Mouse (Mus musculus) CH12.LX (cell line): ENCODE measurements at regions not wholly inside any gene's neighbourhood (a gene's known extent, or its start where the extent isn't known, plus 50 kb on each side); places are given as distances from the start of the nearest gene placed in this dataset.

Source experiments
- DNase-seq: peaks from one replicate; pipeline ENCODE4 v3.0.0-alpha.2; 2013; ENCODE audit errors: extremely low read depth
- H3K27ac ChIP-seq: 2 replicates; pipeline ENCODE4 v1.5.1; 2012; ENCODE audit warnings: low read depth, mild to moderate bottlenecking, control low read depth, moderate library complexity; ENCODE audit not compliant: insufficient read depth
- H3K27me3 ChIP-seq: replicated peaks from 2 replicates; pipeline ENCODE3; 2012; ENCODE audit warnings: inconsistent platforms
- H3K36me3 ChIP-seq, 2 experiments: replicated peaks in 1 of 2; 2 replicates each; pipeline versions ENCODE3 to v1.6.1; 2012; ENCODE audit warnings: inconsistent platforms in 1 of 2, low read length in 1 of 2, mild to moderate bottlenecking in 1 of 2, mixed read lengths in 1 of 2, moderate library complexity in 1 of 2; ENCODE audit not compliant: control insufficient read depth in 1 of 2, insufficient read depth in 1 of 2
- H3K4me1 ChIP-seq, 2 experiments: 2 replicates each; pipeline ENCODE4 v1.6.1; 2012; ENCODE audit warnings: inconsistent platforms in 1 of 2, moderate library complexity in 1 of 2; ENCODE audit not compliant: insufficient read depth in 2 of 2, control insufficient read depth in 1 of 2
- H3K4me2 ChIP-seq: 2 replicates; pipeline ENCODE4 v1.6.1; 2012; ENCODE audit warnings: low read depth, mild to moderate bottlenecking, control low read depth; ENCODE audit not compliant: poor library complexity, insufficient read depth, severe bottlenecking
- H3K4me3 ChIP-seq, 3 experiments: fragments of 150-350 bp in 1 of 3; sonication (generic) in 1 of 3; replicated peaks in 1 of 3; 2 replicates each; pipeline versions ENCODE3 to v1.5.1; 2011 to 2012; ENCODE audit warnings: low read depth in 2 of 3, low read length in 2 of 3, mild to moderate bottlenecking in 2 of 3, moderate library complexity in 2 of 3, control low read depth in 1 of 3, improper control_type of control experiment in 1 of 3, inconsistent platforms in 1 of 3, mixed read lengths in 1 of 3; ENCODE audit not compliant: poor library complexity in 1 of 3
- H3K79me2 ChIP-seq: replicated peaks from 2 replicates; pipeline ENCODE4 v1.6.1; 2012; ENCODE audit warnings: mild to moderate bottlenecking, moderate library complexity; ENCODE audit not compliant: control insufficient read depth, poor library complexity, insufficient read depth, severe bottlenecking; ENCODE audit errors: extremely low read depth
- H3K9ac ChIP-seq: 2 replicates; pipeline ENCODE4 v1.6.1; 2012; ENCODE audit warnings: low read depth, mild to moderate bottlenecking, control low read depth, moderate library complexity; ENCODE audit not compliant: insufficient read depth
- H3K9me3 ChIP-seq: replicated peaks from 2 replicates; pipeline ENCODE3; 2012; ENCODE audit warnings: low read length, inconsistent platforms, mixed read lengths
- BHLHE40 ChIP-seq: IDR thresholded peaks from 2 replicates; pipeline ENCODE4 v1.6.1; 2011; ENCODE audit warnings: mild to moderate bottlenecking, low read depth, low read length, improper control_type of control experiment
- CHD2 ChIP-seq: IDR thresholded peaks from 2 replicates; pipeline ENCODE4 v1.6.1; 2011; ENCODE audit warnings: low read length, improper control_type of control experiment
- CTCF ChIP-seq, 2 experiments: IDR thresholded peaks in 1 of 2; conservative IDR thresholded peaks in 1 of 2; 2 replicates each; pipeline ENCODE4 v1.5.1; 2011 to 2012; ENCODE audit warnings: low read depth in 2 of 2, low read length in 2 of 2, improper control_type of control experiment in 1 of 2, inconsistent platforms in 1 of 2, mild to moderate bottlenecking in 1 of 2, moderate library complexity in 1 of 2
- ELF1 ChIP-seq: IDR thresholded peaks from 2 replicates; pipeline ENCODE4 v1.6.1; 2014; ENCODE audit warnings: low read depth, mild to moderate bottlenecking, inconsistent platforms, low read length, improper control_type of control experiment
- EP300 ChIP-seq: IDR thresholded peaks from 2 replicates; pipeline ENCODE4 v1.6.1; 2011; ENCODE audit warnings: low read length, improper control_type of control experiment
- JUN ChIP-seq: IDR thresholded peaks from 2 replicates; pipeline ENCODE4 v1.6.1; 2011; ENCODE audit warnings: low read depth, mild to moderate bottlenecking, low read length, improper control_type of control experiment, moderate library complexity; ENCODE audit not compliant: insufficient read depth
- KAT2A ChIP-seq: IDR thresholded peaks from 2 replicates; pipeline ENCODE4 v1.6.1; 2012; ENCODE audit warnings: low read length, improper control_type of control experiment, inconsistent platforms; ENCODE audit not compliant: insufficient replicate concordance
- MEF2A ChIP-seq: IDR thresholded peaks from 2 replicates; pipeline ENCODE4 v1.6.1; 2014; ENCODE audit warnings: low read depth, mild to moderate bottlenecking, inconsistent platforms, low read length, improper control_type of control experiment, borderline replicate concordance
- MYC ChIP-seq: IDR thresholded peaks from 2 replicates; pipeline ENCODE4 v1.6.1; 2011; ENCODE audit warnings: low read depth, mild to moderate bottlenecking, improper control_type of control experiment, low read length
- NELFE ChIP-seq: IDR thresholded peaks from 2 replicates; pipeline ENCODE4 v1.6.1; 2011; ENCODE audit warnings: low read depth, low read length, improper control_type of control experiment
- NRF1 ChIP-seq: IDR thresholded peaks from 2 replicates; pipeline ENCODE4 v1.6.1; 2014; ENCODE audit warnings: low read depth, mild to moderate bottlenecking, inconsistent platforms, low read length, improper control_type of control experiment, moderate library complexity
- PAX5 ChIP-seq: IDR thresholded peaks from 2 replicates; pipeline ENCODE4 v1.6.1; 2012; ENCODE audit warnings: low read length, inconsistent platforms, mixed read lengths
- POLR2A ChIP-seq: IDR thresholded peaks from 2 replicates; pipeline ENCODE4 v1.6.1; 2011; ENCODE audit warnings: low read depth, mild to moderate bottlenecking, improper control_type of control experiment, low read length
- SIN3A ChIP-seq: IDR thresholded peaks from 2 replicates; pipeline ENCODE4 v1.6.1; 2012; ENCODE audit warnings: low read length, improper control_type of control experiment, inconsistent platforms
- SMC3 ChIP-seq: IDR thresholded peaks from 2 replicates; pipeline ENCODE4 v1.6.1; 2011; ENCODE audit warnings: low read depth, low read length, improper control_type of control experiment
- UBTF ChIP-seq: IDR thresholded peaks from 2 replicates; pipeline ENCODE4 v1.6.1; 2012; ENCODE audit warnings: low read depth, mild to moderate bottlenecking, inconsistent platforms, low read length, improper control_type of control experiment, moderate library complexity
- USF1 ChIP-seq: IDR thresholded peaks from 2 replicates; pipeline ENCODE4 v1.6.1; 2014; ENCODE audit warnings: low read depth, mild to moderate bottlenecking, inconsistent platforms, low read length, improper control_type of control experiment
- USF2 ChIP-seq: conservative IDR thresholded peaks from 2 replicates; pipeline ENCODE4 v1.6.1; 2011; ENCODE audit warnings: low read depth, low read length, improper control_type of control experiment
- ZKSCAN1 ChIP-seq: IDR thresholded peaks from 2 replicates; pipeline ENCODE4 v1.6.1; 2012; ENCODE audit warnings: low read depth, inconsistent platforms, low read length, improper control_type of control experiment, borderline replicate concordance
- dilution Hi-C: fragments of 300-500 bp; cut with MboI; formaldehyde crosslinking; loops from 2 replicates; pipeline ENCODE4 v1.14.3; 2020; ENCODE audit warnings: low sequenced_read_pairs; ENCODE audit not compliant: extremely low pct_unique_long_range_greater_than_20kb, extremely low pct_ligation_motif_present
- in situ Hi-C: fragments of 300-500 bp; cut with MboI; formaldehyde crosslinking; loops from 3 replicates; pipeline ENCODE4 v1.14.3; 2019; ENCODE audit warnings: low sequenced_read_pairs, low pct_ligation_motif_present, low pct_unique_long_range_greater_than_20kb, mixed read lengths

GRCm38 (mm10) chr13:107246956-107247751 is 225.2 kb upstream of the Kif2a start:
- H3K79me2 ChIP-seq, result no peaks in the 10 kb centered on the region
- in situ Hi-C loops (no loop called here), dilution Hi-C loops (no loop called here)
- no peaks in the 10 kb centered on the region for H3K27me3 ChIP-seq
- H3K4me1 ChIP-seq, result no peaks in the 10 kb centered on the region
- no peak overlapping the region for H3K9ac ChIP-seq
- no peaks in the 10 kb centered on the region for H3K36me3 ChIP-seq
- TF ChIP-seq MEF2A, result no peak
- no peak for TF ChIP-seq NRF1
- TF ChIP-seq ZKSCAN1, result no peak
- TF ChIP-seq USF2, result no peak
- TF ChIP-seq UBTF, result no peak
- no peak for TF ChIP-seq SMC3
- TF ChIP-seq ELF1, result no peak
- TF ChIP-seq EP300, result no peak
- no peak for TF ChIP-seq PAX5
- no peak for TF ChIP-seq KAT2A
- no peak for TF ChIP-seq NELFE
- TF ChIP-seq USF1, result no peak
- no peak for TF ChIP-seq JUN
- no peak for TF ChIP-seq POLR2A
- TF ChIP-seq CHD2, result no peak
- TF ChIP-seq MYC, result no peak
- no peak overlapping the region for H3K4me3 ChIP-seq
- H3K4me2 ChIP-seq, result no peak overlapping the region
- no peak for DNase-seq
- no peak overlapping the region for H3K27ac ChIP-seq
- H3K9me3 ChIP-seq, result no peaks in the 10 kb centered on the region

GRCm38 (mm10) chr13:107244173-107244572 is 222.2 kb upstream of the Kif2a start:
- dilution Hi-C loops, result no loop called here
- TF ChIP-seq CTCF (conservative IDR thresholded peaks at IDR 0.05 in 1 of 2, IDR thresholded peaks at IDR 0.05 in 1 of 2; ENCODE audit: low read depth in 2 of 2, low read length in 2 of 2), result no peak
- no peak for TF ChIP-seq NELFE
- TF ChIP-seq BHLHE40, result no peak
- no peak for TF ChIP-seq CHD2
- TF ChIP-seq SIN3A, result no peak
- TF ChIP-seq MEF2A, result no peak
- TF ChIP-seq ELF1, result no peak
- H3K4me1 ChIP-seq, result no peaks in the 10 kb centered on the region
- no peak overlapping the region for H3K4me3 ChIP-seq
- no peak overlapping the region for H3K4me2 ChIP-seq
- H3K9ac ChIP-seq, result no peak overlapping the region
- no peak for DNase-seq
- H3K36me3 ChIP-seq, result no peaks in the 10 kb centered on the region
- H3K79me2 ChIP-seq, result no peaks in the 10 kb centered on the region
- H3K9me3 ChIP-seq, result no peaks in the 10 kb centered on the region
- H3K27me3 ChIP-seq, result no peaks in the 10 kb centered on the region
- no peak overlapping the region for H3K27ac ChIP-seq
- in situ Hi-C loops, result no loop called here
